Mouse (Mus musculus): Measurements from ENCODE around the gene Map3k6. TPM values are rescaled to one million over a fixed set of nuclear protein-coding genes. Genes with fewer than 3 reads are reported as not detected.

Gene Map3k6
- polyA plus RNA-seq, 1 experiment: 4.6 TPM

GRCm38 (mm10) chr4:133300421-133300820 lies 59.8 kb downstream of the Map3k6 start:
- Histone ChIP-seq H3K79me2 (ENCODE audit: control insufficient read depth, insufficient read depth) (no peaks in the 10 kb centered on the region), H3K4me3 (no peak overlapping the region), H3K4me2 (ENCODE audit: low read depth) (no peak overlapping the region), H3ac (ENCODE audit: control insufficient read depth, insufficient read length) (no peak overlapping the region), H3K27me3 (ENCODE audit: control insufficient read depth, insufficient read depth, insufficient read length) (no peaks in the 10 kb centered on the region), H3K36me3 (ENCODE audit: control insufficient read depth, insufficient read depth) (peaks cover 21% of the 10 kb centered on the region)
- no peak for TF ChIP-seq MAX (IDR thresholded peaks at IDR 0.05; ENCODE audit: low read depth)
- TF ChIP-seq TCF3 (IDR thresholded peaks at IDR 0.05; ENCODE audit: insufficient read length, low read depth): no peak
- TF ChIP-seq MYOD1 (IDR thresholded peaks at IDR 0.05; ENCODE audit: control insufficient read depth in 1 of 3, insufficient read length in 2 of 3, low read depth in 2 of 3): no peak
- no peak for TF ChIP-seq MYOG (IDR thresholded peaks at IDR 0.05; ENCODE audit: control insufficient read depth in 1 of 3, insufficient read depth in 1 of 3, insufficient read length in 2 of 3, low read depth in 2 of 3)
- no peak for TF ChIP-seq CEBPB (IDR thresholded peaks at IDR 0.05; ENCODE audit: insufficient read depth, poor library complexity, severe bottlenecking)
- no peak for TF ChIP-seq POLR2AphosphoS2 (IDR thresholded peaks at IDR 0.05; ENCODE audit: insufficient read length, low read depth)
- no peak for TF ChIP-seq REST (IDR thresholded peaks at IDR 0.05; ENCODE audit: insufficient read depth, insufficient read length)
- TF ChIP-seq TCF12 (IDR thresholded peaks at IDR 0.05; ENCODE audit: insufficient read depth, poor library complexity, severe bottlenecking): no peak

GRCm38 (mm10) chr4:133301802-133302201 lies 61.2 kb downstream of the Map3k6 start:
- no peak overlapping the region for H3ac ChIP-seq (ENCODE audit: control insufficient read depth, insufficient read length)
- no peak for TF ChIP-seq REST (IDR thresholded peaks at IDR 0.05; ENCODE audit: insufficient read depth, insufficient read length)
- H3K4me3 ChIP-seq: no peak overlapping the region
- H3K27me3 ChIP-seq (ENCODE audit: control insufficient read depth, insufficient read depth, insufficient read length): no peaks in the 10 kb centered on the region
- no peak overlapping the region for H3K4me2 ChIP-seq (ENCODE audit: low read depth)
- peaks cover 21% of the 10 kb centered on the region for H3K36me3 ChIP-seq (ENCODE audit: control insufficient read depth, insufficient read depth)
- H3K79me2 ChIP-seq (ENCODE audit: control insufficient read depth, insufficient read depth): no peaks in the 10 kb centered on the region

Other genes starting within 250 kb of the Map3k6 start
- gene Ahdc1, start 229.6 kb upstream of the Map3k6 start, polyA plus RNA-seq (2012; fragmentation: generic; extraction: Trizol): 58.2 TPM
- 62.0 TPM for gene Wasf2, start 110.3 kb upstream of the Map3k6 start, polyA plus RNA-seq (2012; fragmentation: generic; extraction: Trizol)
- gene Cd164l2, start 28.7 kb upstream of the Map3k6 start, polyA plus RNA-seq (2012; fragmentation: generic; extraction: Trizol): 0.22 TPM
- 0.40 TPM for gene Gpr3, start 28.3 kb upstream of the Map3k6 start, polyA plus RNA-seq (2012; fragmentation: generic; extraction: Trizol)
- gene Sytl1, start 22.3 kb downstream of the Map3k6 start, polyA plus RNA-seq (2012; fragmentation: generic; extraction: Trizol): 3.4 TPM
- gene Tmem222, start 37.0 kb downstream of the Map3k6 start, polyA plus RNA-seq (2012; fragmentation: generic; extraction: Trizol): 66.9 TPM
- 53.1 TPM for gene Wdtc1, start 112.7 kb downstream of the Map3k6 start, polyA plus RNA-seq (2012; fragmentation: generic; extraction: Trizol)
- gene Slc9a1, start 128.9 kb downstream of the Map3k6 start, polyA plus RNA-seq (2012; fragmentation: generic; extraction: Trizol): 23.3 TPM
- 3.3 TPM for gene Tent5b, start 239.3 kb downstream of the Map3k6 start, polyA plus RNA-seq (2012; fragmentation: generic; extraction: Trizol)